Mouse (Mus musculus): ENCODE measurements around the gene Gm17387. TPM values are rescaled to one million over a fixed set of nuclear protein-coding genes. Genes with fewer than 3 reads are reported as not detected.

Gm17387 gene
- total and polyA plus RNA-seq, 3 experiments = not detected

- no peaks in the 10 kb centered on the region for H3K9me3 ChIP-seq (replicated peaks; ENCODE audit: insufficient read depth, low read length)
- peaks cover 0 to 3% of the 10 kb centered on the region in 2 experiments; a peak in 2 of 4 replicates for H3K27me3 ChIP-seq (ENCODE audit: control insufficient read depth in 1 of 2, insufficient read depth in 2 of 2, low read length in 2 of 2)
- no peaks in the 10 kb centered on the region for H3K36me3 ChIP-seq (ENCODE audit: control insufficient read depth in 1 of 2, insufficient read depth in 2 of 2, low read length in 2 of 2)
- H3K27ac ChIP-seq (ENCODE audit: control insufficient read depth, low read depth, low read length) = no peak overlapping the region
- H3K4me1 ChIP-seq (ENCODE audit: control insufficient read depth in 1 of 2, insufficient read depth in 2 of 2, low read length in 2 of 2) = no peaks in the 10 kb centered on the region
- no peaks in the 10 kb centered on the region for H3K79me2 ChIP-seq (ENCODE audit: control insufficient read depth, insufficient read depth, low read length, poor library complexity)
- H3K9ac ChIP-seq (ENCODE audit: control insufficient read depth, low read depth, low read length, poor library complexity, severe bottlenecking) = no peak overlapping the region
- DNase-seq (ENCODE audit: low read depth, low spot score) = no peak
- H3K4me3 ChIP-seq (ENCODE audit: control insufficient read depth in 1 of 2, insufficient read depth in 1 of 2, low read depth in 2 of 2, low read length in 2 of 2) = no peak overlapping the region
- TF ChIP-seq POLR2AphosphoS5 (IDR thresholded peaks at IDR 0.05; ENCODE audit: borderline replicate concordance, low read depth, low read length) = no peak
- TF ChIP-seq TBP (IDR thresholded peaks at IDR 0.05; ENCODE audit: low read depth, low read length) = no peak
- TF ChIP-seq NELFE (IDR thresholded peaks at IDR 0.05; ENCODE audit: low read depth, low read length) = no peak
- TF ChIP-seq E2F4 (IDR thresholded peaks at IDR 0.05; ENCODE audit: borderline replicate concordance, low read depth, low read length) = no peak
- TF ChIP-seq TAL1 (IDR thresholded peaks at IDR 0.05; ENCODE audit: low read length) = no peak
- TF ChIP-seq SIN3A (IDR thresholded peaks at IDR 0.05; ENCODE audit: low read length) = no peak
- TF ChIP-seq MAZ (IDR thresholded peaks at IDR 0.05; ENCODE audit: low read depth, low read length) = no peak
- no peak for TF ChIP-seq BHLHE40 (IDR thresholded peaks at IDR 0.05; ENCODE audit: borderline replicate concordance, low read depth, low read length)
- no peak for TF ChIP-seq MAX (IDR thresholded peaks at IDR 0.05; ENCODE audit: low read length)
- TF ChIP-seq GABPA (IDR thresholded peaks at IDR 0.05; ENCODE audit: low read depth, low read length) = no peak
- no peak for TF ChIP-seq MAFK (IDR thresholded peaks at IDR 0.05; ENCODE audit: borderline replicate concordance, low read depth, low read length)
- TF ChIP-seq SMC3 (IDR thresholded peaks at IDR 0.05; ENCODE audit: low read depth, low read length) = no peak
- TF ChIP-seq RAD21 (IDR thresholded peaks at IDR 0.05; ENCODE audit: low read depth, low read length) = no peak
- TF ChIP-seq EP300 (IDR thresholded peaks at IDR 0.05; ENCODE audit: low read depth in 1 of 2, low read length in 2 of 2) = no peak
- TF ChIP-seq MXI1 (IDR thresholded peaks at IDR 0.05; ENCODE audit: low read depth, low read length) = no peak
- TF ChIP-seq POLR2AphosphoS2 (IDR thresholded peaks at IDR 0.05; ENCODE audit: low read length) = no peak
- TF ChIP-seq ZMIZ1 (IDR thresholded peaks at IDR 0.05; ENCODE audit: low read depth, low read length) = no peak
Observed at GRCm38 (mm10) chr7:140982971-140983370, 46.0 kb upstream of the Gm17387 start.

DNA sequence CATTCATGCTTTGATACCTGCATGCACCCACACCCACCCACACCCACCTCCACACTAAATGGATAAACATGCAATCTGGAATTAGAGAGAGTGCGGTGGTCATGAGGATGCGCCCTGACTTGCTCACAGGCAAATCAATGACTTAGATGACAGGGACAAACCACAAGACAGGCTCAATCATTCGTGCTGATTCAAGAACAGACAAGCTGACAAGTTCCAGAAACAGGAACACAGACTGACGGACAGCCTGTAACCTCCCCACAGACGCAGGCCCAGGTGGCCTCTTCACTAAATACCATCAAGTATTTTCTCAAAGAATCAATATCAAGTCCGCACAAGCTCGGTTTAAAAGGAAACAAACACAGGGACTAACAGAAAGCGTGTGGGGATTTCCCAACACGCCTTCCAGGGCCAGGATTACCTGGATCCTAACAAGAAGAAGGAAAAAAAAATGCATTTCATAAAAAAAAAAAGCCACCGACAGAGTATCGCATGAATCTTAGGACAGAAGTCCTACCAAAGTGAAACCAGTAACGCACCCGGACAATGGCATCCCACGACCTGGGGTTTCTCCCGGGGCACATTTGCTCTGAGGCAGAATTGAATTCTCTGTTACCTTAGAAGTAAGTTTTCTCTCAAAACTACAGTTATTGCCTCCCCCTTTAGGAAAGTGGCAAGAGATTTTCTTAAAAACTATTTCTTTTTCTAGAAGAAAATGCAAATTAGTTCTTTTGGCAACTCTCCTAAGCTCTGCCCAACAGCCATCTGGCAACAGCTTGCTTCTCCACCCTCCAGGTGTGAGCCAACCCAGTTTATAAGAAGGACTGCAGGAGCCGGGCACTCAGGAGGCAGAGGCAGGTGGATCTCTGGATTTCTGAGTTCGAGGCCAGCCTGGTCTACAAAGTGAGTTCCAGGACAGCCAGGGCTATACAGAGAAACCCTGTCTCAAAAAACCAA, 41.5 kb upstream of the Gm17387 start:
- H3K27me3 ChIP-seq (ENCODE audit: control insufficient read depth in 1 of 2, insufficient read depth in 2 of 2, low read length in 2 of 2) = peaks cover 0 to 4% of the 10 kb centered on the region in 2 experiments; a peak in 3 of 4 replicates
- no peaks in the 10 kb centered on the region for H3K36me3 ChIP-seq (ENCODE audit: control insufficient read depth in 1 of 2, insufficient read depth in 2 of 2, low read length in 2 of 2)
- H3K4me3 ChIP-seq (ENCODE audit: control insufficient read depth in 1 of 2, insufficient read depth in 1 of 2, low read depth in 2 of 2, low read length in 2 of 2) = no peak overlapping the region
- no peak overlapping the region for H3K27ac ChIP-seq (ENCODE audit: control insufficient read depth, low read depth, low read length)
- H3K4me1 ChIP-seq (ENCODE audit: control insufficient read depth in 1 of 2, insufficient read depth in 2 of 2, low read length in 2 of 2) = no peaks in the 10 kb centered on the region
- H3K9ac ChIP-seq (ENCODE audit: control insufficient read depth, low read depth, low read length, poor library complexity, severe bottlenecking) = no peak overlapping the region
- TF ChIP-seq CTCF (IDR thresholded peaks at IDR 0.05 in 2 of 3, conservative IDR thresholded peaks at IDR 0.05 in 1 of 3; ENCODE audit: control insufficient read depth in 1 of 3, insufficient read depth in 1 of 3, low read depth in 2 of 3, low read length in 3 of 3, poor library complexity in 1 of 3, severe bottlenecking in 1 of 3) = no peak
- TF ChIP-seq RCOR1 (IDR thresholded peaks at IDR 0.05; ENCODE audit: low read depth, low read length) = no peak
- no peak for TF ChIP-seq POLR2AphosphoS2 (IDR thresholded peaks at IDR 0.05; ENCODE audit: low read length)
- no peak for TF ChIP-seq MEF2A (IDR thresholded peaks at IDR 0.05; ENCODE audit: extremely low read depth, insufficient replicate concordance, low read depth, low read length, poor library complexity, severe bottlenecking)
- TF ChIP-seq NELFE (IDR thresholded peaks at IDR 0.05; ENCODE audit: low read depth, low read length) = no peak
- TF ChIP-seq MAZ (IDR thresholded peaks at IDR 0.05; ENCODE audit: low read depth, low read length) = no peak
- no peaks in the 10 kb centered on the region for H3K9me3 ChIP-seq (replicated peaks; ENCODE audit: insufficient read depth, low read length)
- no peak for DNase-seq (ENCODE audit: low read depth, low spot score)
- H3K79me2 ChIP-seq (ENCODE audit: control insufficient read depth, insufficient read depth, low read length, poor library complexity) = no peaks in the 10 kb centered on the region
